5 mouse cellular contexts compared by ENCODE assay signal in the genomic region with DNA sequence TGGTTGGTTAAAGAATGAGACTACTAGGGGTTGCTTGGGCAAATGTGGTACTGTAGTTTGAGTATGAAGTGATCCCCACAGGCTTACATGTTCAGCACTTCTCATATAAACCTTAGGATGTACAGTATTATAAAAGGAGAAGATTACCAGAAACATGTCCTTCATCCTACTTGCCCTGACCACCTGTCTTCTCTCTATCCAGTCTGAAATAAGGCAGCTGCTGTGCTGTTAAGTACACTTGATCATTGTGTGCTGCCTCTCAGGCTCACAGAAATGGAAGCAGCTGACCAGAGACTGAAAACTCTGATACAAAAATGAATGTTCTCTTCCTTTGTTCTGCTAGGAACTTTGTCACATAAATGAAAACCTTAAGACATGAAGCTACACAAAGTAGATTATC.
A peak's percentile ranks its signal among the peaks of the same experiment; 100 is the strongest.
ATAC-seq and TF ChIP-seq lines count a peak whose summit lies in the region.
"Had no signal": no experiment of that assay in that cellular context is flagged by ENCODE, and none has a peak within 500 bp of the region (broad histone marks: within the 10 kb centered on the region; RNA-seq: fewer than 3 reads in every experiment).

No protein-coding gene starts in this region.

- ATAC-seq in CD4-positive, CD25-positive, alpha-beta regulatory T cell, adult 4 months, result no peak
- ATAC-seq: activated CD4-positive, CD25-positive, alpha-beta regulatory T cell, adult 4 months; Patski had no signal

- no peak for TF ChIP-seq POLR2A in myocyte (IDR thresholded peaks at IDR 0.05; ENCODE audit: insufficient read length, low read depth)

- H3K4me2 ChIP-seq in myocyte (ENCODE audit: low read depth), result no peak overlapping the region

- H3K36me3 ChIP-seq in myocyte (ENCODE audit: control insufficient read depth, insufficient read depth), result no peaks in the 10 kb centered on the region

- H3ac ChIP-seq in myocyte (ENCODE audit: control insufficient read depth, insufficient read length), result no peak overlapping the region

- no peak overlapping the region for H3K4me3 ChIP-seq in myocyte

- H3K79me2 ChIP-seq in myocyte (ENCODE audit: control insufficient read depth, insufficient read depth), result no peaks in the 10 kb centered on the region

- no peaks in the 10 kb centered on the region for H3K27me3 ChIP-seq in myocyte (ENCODE audit: control insufficient read depth, insufficient read depth, insufficient read length)
- H3K27me3 ChIP-seq: CH12.LX, Patski had no signal

TF ChIP-seq in myocyte, 11 proteins besides CTCF, POLR2A, EP300 and RAD21:
- TF ChIP-seq TCF12 (IDR thresholded peaks at IDR 0.05; ENCODE audit: insufficient read depth, poor library complexity, severe bottlenecking) (no peak), MYOD1 (IDR thresholded peaks at IDR 0.05; ENCODE audit: control insufficient read depth in 1 of 3, insufficient read length in 2 of 3, low read depth in 2 of 3) (peak in 2 of 3 experiments; percentile 52 to 53)
TF ChIP-seq in myocyte: peak in this region for 1.
